Mouse (Mus musculus): ENCODE results near the gene Rpp25l. TPM values are rescaled to one million over a fixed set of nuclear protein-coding genes. Genes with fewer than 3 reads are reported as not detected.
A peak's percentile ranks its signal among the peaks of the same experiment; 100 is the strongest.
"Not testable (repeated sequence)": the region's sequence is repeated elsewhere in the genome, so short reads cannot be mapped to it uniquely, and the experiment has no call there.

Gene Rpp25l
- total RNA-seq (2015), result 17.5 and 24.4 TPM in 2 replicates
- 22.5 and 23.0 TPM in 2 replicates for total RNA-seq (2017)

GRCm38 (mm10) chr4:41713197-41714067, at the start of gene Rpp25l:
Rpp25l (minus strand) TSS chr4:41713534.
- peak; percentile 72 for ATAC-seq (replicated peaks; ENCODE audit: poor library complexity)

- ATAC-seq (replicated peaks; ENCODE audit: poor library complexity), result not testable (repeated sequence)
These were observed 49.4 kb upstream of the Rpp25l start for GRCm38 (mm10) chr4:41762688-41763114.

GRCm38 (mm10) chr4:41762099-41762687, 48.9 kb upstream of the Rpp25l start:
- ATAC-seq (replicated peaks; ENCODE audit: poor library complexity), result no peak

- ATAC-seq (replicated peaks; ENCODE audit: poor library complexity), result no peak
These were observed 48.3 kb upstream of the Rpp25l start for GRCm38 (mm10) chr4:41761680-41762079.

DNA sequence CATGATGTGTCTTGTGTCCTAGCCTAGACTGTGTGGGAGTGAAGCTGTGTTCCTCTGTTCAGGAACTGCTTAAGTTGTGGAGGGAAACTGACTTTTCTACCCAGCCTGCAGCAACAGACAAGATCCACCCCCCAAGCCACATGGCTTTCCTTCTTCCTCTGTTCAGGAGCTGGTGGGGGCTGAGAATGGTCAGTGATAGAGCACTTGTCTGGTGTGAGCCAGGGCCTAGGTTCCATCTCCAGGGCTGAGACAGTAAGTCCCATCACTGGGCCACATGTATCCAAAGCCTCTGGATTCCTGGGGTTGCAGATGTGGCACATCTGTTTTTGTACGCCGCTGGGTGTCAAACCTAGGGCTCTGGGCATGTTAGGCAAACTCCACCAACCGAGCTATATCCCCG, 47.6 kb upstream of the Rpp25l start:
- ATAC-seq (replicated peaks; ENCODE audit: poor library complexity), result no peak

GRCm38 (mm10) chr4:41760288-41760721, 47.0 kb upstream of the Rpp25l start:
- peak; percentile 71 for ATAC-seq (replicated peaks; ENCODE audit: poor library complexity)

GRCm38 (mm10) chr4:41759656-41760287, 46.4 kb upstream of the Rpp25l start:
- 0 out of 2 replicates have a peak, but pooled peaks have one; percentile 0 for ATAC-seq (replicated peaks; ENCODE audit: poor library complexity)

GRCm38 (mm10) chr4:41759206-41759605, 45.9 kb upstream of the Rpp25l start:
- no peak for ATAC-seq (replicated peaks; ENCODE audit: poor library complexity)

DNA sequence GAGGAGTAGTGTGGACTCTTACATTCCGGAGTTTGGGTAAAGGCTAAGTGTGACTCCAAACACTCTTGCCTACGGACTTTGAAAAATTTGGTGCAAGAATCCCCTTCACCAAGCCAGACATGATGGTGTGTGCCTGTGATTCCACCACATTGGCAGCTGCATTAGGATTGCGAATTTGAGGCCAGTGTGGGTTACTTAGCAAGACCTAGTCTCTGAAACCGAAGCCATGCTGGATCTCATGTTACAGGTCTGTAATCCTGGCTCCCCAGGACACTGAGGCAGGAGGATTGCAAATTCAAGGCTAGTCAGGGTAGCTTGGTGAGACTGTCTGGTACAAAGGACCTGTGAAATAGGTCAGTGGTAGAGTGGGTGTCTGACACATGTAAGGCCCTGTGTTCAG, 45.4 kb upstream of the Rpp25l start:
- no peak for ATAC-seq (replicated peaks; ENCODE audit: poor library complexity)

DNA sequence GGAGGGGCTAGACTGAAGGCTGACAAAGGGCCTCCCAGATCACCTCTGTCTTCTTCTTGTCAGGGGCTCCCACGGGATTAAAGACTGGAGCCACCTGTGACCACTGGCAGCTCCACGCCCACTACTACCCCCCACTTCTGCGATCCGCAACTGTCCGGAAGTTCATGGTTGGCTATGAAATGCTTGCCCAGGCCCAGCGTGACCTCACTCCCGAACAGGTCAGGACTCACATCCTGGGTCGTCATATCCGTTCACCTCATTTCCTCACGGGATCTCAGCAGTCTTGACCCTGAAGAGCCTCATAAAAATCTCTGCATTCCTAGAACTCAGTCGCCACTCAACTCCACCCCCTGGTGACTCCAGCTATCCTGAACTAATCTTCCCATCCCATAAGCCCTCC, 44.7 kb upstream of the Rpp25l start:
- ATAC-seq (replicated peaks; ENCODE audit: poor library complexity), result no peak

DNA sequence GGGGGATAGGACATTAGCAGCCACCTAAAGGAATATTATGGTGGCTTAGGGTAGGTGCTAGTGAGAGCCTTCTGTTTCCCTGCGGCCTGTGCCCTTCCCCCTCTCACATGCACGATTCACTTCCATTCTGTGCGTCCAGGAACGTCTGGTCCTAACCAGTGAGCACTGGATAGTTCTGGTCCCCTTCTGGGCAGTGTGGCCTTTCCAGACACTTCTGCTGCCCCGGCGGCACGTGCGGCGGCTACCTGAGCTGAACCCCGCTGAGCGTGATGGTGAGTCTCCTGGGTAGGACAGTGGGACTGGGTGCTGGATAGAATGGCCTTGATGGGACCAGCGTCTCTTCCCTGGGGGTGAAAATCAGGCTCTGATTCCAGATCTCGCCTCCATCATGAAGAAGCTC, 44.0 kb upstream of the Rpp25l start:
- no peak for ATAC-seq (replicated peaks; ENCODE audit: poor library complexity)

- no peak for ATAC-seq (replicated peaks; ENCODE audit: poor library complexity)
These were observed 43.1 kb upstream of the Rpp25l start for GRCm38 (mm10) chr4:41756440-41756839.

DNA sequence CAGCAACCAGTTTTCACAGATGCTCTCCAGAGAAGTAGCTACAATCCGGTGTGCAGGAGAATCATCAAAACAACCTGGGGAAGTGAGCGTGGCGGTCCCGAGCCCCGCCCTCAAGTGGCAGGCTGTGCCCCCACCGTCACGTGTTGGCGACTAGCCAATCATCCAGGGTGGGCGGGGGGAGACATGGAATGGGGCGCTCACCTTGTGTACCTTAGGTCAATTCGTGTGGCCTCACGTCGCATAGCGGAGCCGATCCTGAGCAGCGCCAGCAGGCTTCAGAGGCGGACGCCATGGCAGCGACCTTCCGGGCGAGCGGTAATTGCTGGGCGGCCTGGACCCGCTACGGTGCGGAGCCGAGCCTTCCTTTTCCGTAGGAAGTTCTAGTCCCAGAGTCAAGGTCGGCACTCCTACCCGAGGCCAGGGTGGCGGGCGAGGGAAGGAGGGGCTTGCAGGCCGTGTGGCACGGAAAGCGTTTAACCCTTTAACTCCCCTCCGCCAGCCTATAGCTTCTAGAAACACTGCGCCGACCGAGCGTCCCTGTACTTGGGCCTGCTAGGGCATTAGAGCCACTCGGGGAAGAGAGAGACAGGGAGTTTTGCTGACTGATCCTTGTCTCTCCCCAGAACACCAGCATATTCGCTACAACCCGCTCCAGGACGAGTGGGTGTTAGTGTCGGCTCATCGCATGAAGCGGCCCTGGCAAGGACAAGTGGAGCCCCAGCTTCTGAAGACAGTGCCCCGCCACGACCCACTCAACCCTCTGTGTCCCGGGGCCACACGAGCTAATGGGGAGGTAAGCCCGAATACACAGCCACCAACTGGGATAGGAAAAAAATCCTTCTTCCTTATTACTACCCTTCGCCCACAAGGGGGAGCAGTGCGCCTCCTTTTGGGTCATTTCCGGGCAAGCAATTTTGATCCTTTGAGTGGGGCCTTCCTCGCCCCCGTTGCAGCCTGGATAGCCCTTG, 42.3 kb upstream of the Rpp25l start, which contains the start of gene Sigmar1:
Gene Sigmar1, minus strand, starts transcription at position 820 of the 968 bp plus-strand sequence.
- peak; percentile 64 for ATAC-seq (replicated peaks; ENCODE audit: poor library complexity)

- peak; percentile 45 for ATAC-seq (replicated peaks; ENCODE audit: poor library complexity)
These were observed 41.5 kb upstream of the Rpp25l start, which contains the start of gene Galt for GRCm38 (mm10) chr4:41754797-41755337. Galt (plus strand) TSS chr4:41755228.

DNA sequence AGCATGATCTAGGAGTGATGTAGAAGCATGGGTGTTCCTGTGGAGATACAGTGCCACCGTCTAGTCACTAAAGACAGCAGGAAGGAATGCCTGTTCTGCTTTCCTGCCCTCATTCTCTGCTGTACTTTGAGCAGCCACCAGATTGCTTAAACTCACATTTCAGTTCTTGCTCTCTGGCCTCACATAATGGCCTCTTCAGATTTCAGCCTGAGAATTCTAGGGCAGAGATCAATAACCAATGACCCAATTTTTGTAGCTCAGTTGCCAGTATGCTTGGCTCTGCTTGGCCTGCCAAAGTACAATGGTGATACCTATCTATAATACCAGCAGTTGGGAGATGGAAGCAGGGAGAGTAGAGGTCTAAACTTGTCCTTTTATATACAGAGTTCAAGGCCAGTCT, 31.7 kb upstream of the Rpp25l start:
- no peak for ATAC-seq (replicated peaks; ENCODE audit: poor library complexity)

- ATAC-seq (replicated peaks; ENCODE audit: poor library complexity), result no peak
These were observed 30.8 kb upstream of the Rpp25l start for GRCm38 (mm10) chr4:41744131-41744530.

DNA sequence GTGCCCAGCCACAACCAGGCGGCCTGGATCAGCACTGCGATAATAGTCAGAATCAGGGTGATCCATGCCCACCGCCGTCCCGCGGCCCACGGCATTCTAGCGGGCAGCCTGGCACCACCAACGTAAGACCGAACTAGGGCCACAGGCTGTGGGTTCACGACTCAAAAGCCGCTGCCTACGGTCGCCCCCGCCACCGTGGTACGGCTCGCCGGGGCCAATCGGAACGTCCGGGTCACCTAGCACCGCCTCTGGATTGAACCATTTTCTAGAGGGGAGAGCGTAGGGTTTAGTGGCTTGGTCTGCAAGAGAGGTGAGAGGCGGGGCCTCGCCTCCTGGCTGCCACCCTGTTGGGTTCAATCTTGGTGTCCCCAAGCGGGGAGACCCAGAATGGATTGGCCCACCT, 27.8 kb upstream of the Rpp25l start:
- peak; percentile 86 for ATAC-seq (replicated peaks; ENCODE audit: poor library complexity)

GRCm38 (mm10) chr4:41740380-41741157, 27.2 kb upstream of the Rpp25l start:
- peak; percentile 62 for ATAC-seq (replicated peaks; ENCODE audit: poor library complexity)

DNA sequence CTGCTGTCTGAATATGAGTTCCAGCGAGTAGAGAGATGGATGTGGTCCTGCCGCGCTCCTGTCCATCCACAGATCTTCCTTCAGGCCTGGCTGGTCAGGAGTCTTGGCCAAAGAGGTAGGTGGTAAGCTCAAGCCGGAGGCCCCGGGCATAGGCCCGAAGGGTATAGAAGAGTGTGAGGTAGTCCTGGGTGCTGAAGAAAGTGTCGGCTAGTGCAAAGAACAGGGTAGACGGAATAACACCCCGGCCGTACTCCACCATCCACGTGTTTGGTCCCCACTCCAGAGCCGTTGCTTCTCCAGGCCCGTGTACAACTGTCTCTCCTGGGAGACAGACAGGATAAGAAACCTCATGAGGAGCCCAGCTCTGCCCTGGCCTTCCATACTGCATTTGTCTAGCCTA, 25.9 kb upstream of the Rpp25l start:
- ATAC-seq (replicated peaks; ENCODE audit: poor library complexity), result no peak

Measured in megakaryocyte progenitor cell, adult 5-6 weeks (primary cell).